Mouse (Mus musculus): ENCODE results near the gene Dcdc2c. TPM values are rescaled to one million over a fixed set of nuclear protein-coding genes. Genes with fewer than 3 reads are reported as not detected.

Gene Dcdc2c
- total and polyA plus RNA-seq, 2 experiments from 2014 or later, result not detected

- H3K27ac ChIP-seq, result 0 out of 2 replicates have a peak overlapping the region, but pooled peaks have one; percentile 65
These were observed 35.8 kb upstream of the Dcdc2c start for GRCm38 (mm10) chr12:28587949-28588348.

GRCm38 (mm10) chr12:28584036-28584435, 31.8 kb upstream of the Dcdc2c start:
- WGBS, result 30% methylated on average over 3 of the region's 3 CpGs

More at GRCm38 (mm10) chr12:28587949-28588348, 35.8 kb upstream of the Dcdc2c start:
- no peak overlapping the region for H3K9ac ChIP-seq (replicated peaks; ENCODE audit: low read length)
- no peak for ATAC-seq
- TF ChIP-seq CTCF (IDR thresholded peaks at IDR 0.05; ENCODE audit: low read depth), result no peak
- peak; percentile 54 for DNase-seq (ENCODE audit: low spot score)
- H3K4me2 ChIP-seq (ENCODE audit: low read depth, low read length), result no peak overlapping the region
- no peak overlapping the region for H3K4me3 ChIP-seq (ENCODE audit: low read length)
- no peaks in the 10 kb centered on the region for H3K9me3 ChIP-seq (ENCODE audit: low read length)
- WGBS, result 36% methylated on average over 6 of the region's 6 CpGs
- H3K36me3 ChIP-seq (ENCODE audit: insufficient read depth, low read length), result no peaks in the 10 kb centered on the region
- no peaks in the 10 kb centered on the region; the same call in none of the 2 replicates for H3K4me1 ChIP-seq (ENCODE audit: insufficient read depth, low read length)
- H3K27me3 ChIP-seq (ENCODE audit: insufficient read depth, low read length), result no peaks in the 10 kb centered on the region

GRCm38 (mm10) chr12:28582423-28582822, 30.2 kb upstream of the Dcdc2c start, which contains the start of gene Allc:
TSS of gene Allc (minus strand) at chr12:28582523.
- no peak for DNase-seq (ENCODE audit: low spot score)
- no peak within 1 kb of the TSS for H3K4me2 ChIP-seq (ENCODE audit: low read depth, low read length)
- no peaks in the 10 kb centered on the region for H3K27me3 ChIP-seq (ENCODE audit: insufficient read depth, low read length)
- TF ChIP-seq CTCF (IDR thresholded peaks at IDR 0.05; ENCODE audit: low read depth), result no peak
- no peak within 1 kb of the TSS for H3K27ac ChIP-seq
- no peaks in the 10 kb centered on the region for H3K36me3 ChIP-seq (ENCODE audit: insufficient read depth, low read length)
- H3K4me3 ChIP-seq (ENCODE audit: low read length), result no peak within 1 kb of the TSS
- H3K9me3 ChIP-seq (ENCODE audit: low read length), result no peaks in the 10 kb centered on the region
- no peaks in the 10 kb centered on the region for H3K4me1 ChIP-seq (ENCODE audit: insufficient read depth, low read length)
- 87% methylated on average over 8 of the region's 8 CpGs for WGBS
- H3K9ac ChIP-seq (replicated peaks; ENCODE audit: low read length), result no peak within 1 kb of the TSS
- no peak for ATAC-seq

More at GRCm38 (mm10) chr12:28584036-28584435, 31.8 kb upstream of the Dcdc2c start:
- no peaks in the 10 kb centered on the region for H3K36me3 ChIP-seq (ENCODE audit: insufficient read depth, low read length)
- H3K4me3 ChIP-seq (ENCODE audit: low read length), result no peak overlapping the region
- ATAC-seq (no peak), DNase-seq (ENCODE audit: low spot score) (no peak)
- no peak overlapping the region for H3K4me2 ChIP-seq (ENCODE audit: low read depth, low read length)
- no peaks in the 10 kb centered on the region; the same call in 1 of the 2 replicates for H3K4me1 ChIP-seq (ENCODE audit: insufficient read depth, low read length)
- no peak overlapping the region for H3K9ac ChIP-seq (replicated peaks; ENCODE audit: low read length)
- no peaks in the 10 kb centered on the region for H3K27me3 ChIP-seq (ENCODE audit: insufficient read depth, low read length)
- no peak overlapping the region for H3K27ac ChIP-seq
- no peaks in the 10 kb centered on the region for H3K9me3 ChIP-seq (ENCODE audit: low read length)
- no peak for TF ChIP-seq CTCF (IDR thresholded peaks at IDR 0.05; ENCODE audit: low read depth)

- TF ChIP-seq CTCF (IDR thresholded peaks at IDR 0.05; ENCODE audit: low read depth), result peak; percentile 64
- no peak for ATAC-seq
- Histone ChIP-seq H3K4me1 (ENCODE audit: insufficient read depth, low read length) (no peaks in the 10 kb centered on the region), H3K9me3 (ENCODE audit: low read length) (no peaks in the 10 kb centered on the region), H3K4me3 (ENCODE audit: low read length) (no peak overlapping the region), H3K4me2 (ENCODE audit: low read depth, low read length) (no peak overlapping the region), H3K36me3 (ENCODE audit: insufficient read depth, low read length) (no peaks in the 10 kb centered on the region), H3K9ac (replicated peaks; ENCODE audit: low read length) (no peak overlapping the region), H3K27ac (no peak overlapping the region), H3K27me3 (ENCODE audit: insufficient read depth, low read length) (no peaks in the 10 kb centered on the region)
- 35% methylated on average over 4 of the region's 4 CpGs for WGBS
- peak; percentile 39 for DNase-seq (ENCODE audit: low spot score)
These were observed 26.9 kb upstream of the Dcdc2c start for GRCm38 (mm10) chr12:28579132-28579531.

- no peaks in the 10 kb centered on the region for H3K4me1 ChIP-seq (ENCODE audit: insufficient read depth, low read length)
- H3K4me3 ChIP-seq (ENCODE audit: low read length), result no peak overlapping the region
- WGBS, result 78% methylated on average over 3 of the region's 3 CpGs
- no peaks in the 10 kb centered on the region for H3K27me3 ChIP-seq (ENCODE audit: insufficient read depth, low read length)
- H3K9ac ChIP-seq (replicated peaks; ENCODE audit: low read length), result no peak overlapping the region
- no peaks in the 10 kb centered on the region for H3K36me3 ChIP-seq (ENCODE audit: insufficient read depth, low read length)
- TF ChIP-seq CTCF (IDR thresholded peaks at IDR 0.05; ENCODE audit: low read depth), result no peak
- no peak for DNase-seq (ENCODE audit: low spot score)
- H3K9me3 ChIP-seq (ENCODE audit: low read length), result no peaks in the 10 kb centered on the region
- H3K4me2 ChIP-seq (ENCODE audit: low read depth, low read length), result no peak overlapping the region
- no peak for ATAC-seq
- no peak overlapping the region for H3K27ac ChIP-seq
These were observed 25.9 kb upstream of the Dcdc2c start for GRCm38 (mm10) chr12:28578147-28578546.

- H3K4me3 ChIP-seq (ENCODE audit: low read length), result no peak overlapping the region
- no peak for TF ChIP-seq CTCF (IDR thresholded peaks at IDR 0.05; ENCODE audit: low read depth)
- no peaks in the 10 kb centered on the region for H3K27me3 ChIP-seq (ENCODE audit: insufficient read depth, low read length)
- WGBS, result 79% methylated on average over 6 of the region's 6 CpGs
- H3K4me2 ChIP-seq (ENCODE audit: low read depth, low read length), result no peak overlapping the region
- ATAC-seq (no peak), DNase-seq (ENCODE audit: low spot score) (no peak)
- no peaks in the 10 kb centered on the region for H3K36me3 ChIP-seq (ENCODE audit: insufficient read depth, low read length)
- no peak overlapping the region for H3K9ac ChIP-seq (replicated peaks; ENCODE audit: low read length)
- no peak overlapping the region for H3K27ac ChIP-seq
- H3K4me1 ChIP-seq (ENCODE audit: insufficient read depth, low read length), result no peaks in the 10 kb centered on the region
- H3K9me3 ChIP-seq (ENCODE audit: low read length), result no peaks in the 10 kb centered on the region
These were observed 23.3 kb upstream of the Dcdc2c start for GRCm38 (mm10) chr12:28575366-28576070.

- DNase-seq (ENCODE audit: low spot score), result peak; percentile 48
- WGBS, result 69% methylated on average over 2 of the region's 2 CpGs
- Histone ChIP-seq H3K4me2 (ENCODE audit: low read depth, low read length) (no peak overlapping the region), H3K36me3 (ENCODE audit: insufficient read depth, low read length) (no peaks in the 10 kb centered on the region), H3K27me3 (ENCODE audit: insufficient read depth, low read length) (no peaks in the 10 kb centered on the region), H3K4me1 (ENCODE audit: insufficient read depth, low read length) (no peaks in the 10 kb centered on the region), H3K27ac (no peak overlapping the region), H3K4me3 (ENCODE audit: low read length) (no peak overlapping the region), H3K9ac (replicated peaks; ENCODE audit: low read length) (no peak overlapping the region), H3K9me3 (ENCODE audit: low read length) (no peaks in the 10 kb centered on the region)
- no peak for TF ChIP-seq CTCF (IDR thresholded peaks at IDR 0.05; ENCODE audit: low read depth)
- ATAC-seq, result no peak
These were observed 20.0 kb upstream of the Dcdc2c start for GRCm38 (mm10) chr12:28572241-28572640.

Data from hindbrain, postnatal 0 days (tissue).